Mouse (Mus musculus) right cerebral cortex, adult 2 months (tissue): ENCODE data around the gene Tmem171.

ENCODE experiments used
- DNase-seq, 2 experiments: peaks; one replicate each; pipeline ENCODE4 v3.0.0; 2021 to 2022; ENCODE audit warnings: low spot score in 2 of 2

Tmem171 gene

DNA sequence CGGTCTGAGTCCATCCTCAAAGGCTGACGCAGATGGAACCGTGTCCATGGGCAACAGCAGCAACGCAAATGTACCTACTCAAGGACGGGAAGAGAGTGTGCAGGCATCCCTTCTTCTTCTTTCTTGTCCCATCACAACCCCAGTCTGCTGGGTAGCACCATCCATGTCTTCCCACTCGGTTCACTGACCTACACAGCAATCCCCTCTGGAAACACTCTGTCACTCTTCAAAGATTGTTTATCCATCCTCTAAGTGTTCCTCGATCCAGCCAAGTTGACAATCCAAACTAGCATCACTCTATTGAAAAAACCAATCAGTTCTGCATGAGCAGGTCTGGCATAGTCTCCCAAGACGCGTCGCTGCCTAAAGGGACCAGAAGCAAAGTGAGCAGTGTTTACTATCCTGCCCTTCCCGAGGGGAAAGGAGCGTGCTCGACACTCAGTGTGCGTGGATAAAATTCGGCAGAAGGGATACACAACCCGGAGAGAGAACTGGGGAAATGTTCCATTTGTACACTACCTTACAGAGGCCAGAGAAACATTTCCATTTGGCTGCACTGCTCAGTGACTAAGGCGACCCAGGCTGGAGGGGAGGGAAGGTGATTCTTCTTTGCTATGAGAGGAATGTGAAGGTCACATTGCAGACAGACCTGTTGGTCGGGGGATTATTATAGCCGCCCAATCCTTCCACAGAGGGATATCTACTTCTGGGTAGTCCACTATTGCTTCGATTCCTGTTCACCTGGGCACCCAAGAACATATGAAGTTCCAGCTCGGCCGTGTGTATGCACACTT, 46.7 kb downstream of the Tmem171 start:
- no peak for DNase-seq

DNA sequence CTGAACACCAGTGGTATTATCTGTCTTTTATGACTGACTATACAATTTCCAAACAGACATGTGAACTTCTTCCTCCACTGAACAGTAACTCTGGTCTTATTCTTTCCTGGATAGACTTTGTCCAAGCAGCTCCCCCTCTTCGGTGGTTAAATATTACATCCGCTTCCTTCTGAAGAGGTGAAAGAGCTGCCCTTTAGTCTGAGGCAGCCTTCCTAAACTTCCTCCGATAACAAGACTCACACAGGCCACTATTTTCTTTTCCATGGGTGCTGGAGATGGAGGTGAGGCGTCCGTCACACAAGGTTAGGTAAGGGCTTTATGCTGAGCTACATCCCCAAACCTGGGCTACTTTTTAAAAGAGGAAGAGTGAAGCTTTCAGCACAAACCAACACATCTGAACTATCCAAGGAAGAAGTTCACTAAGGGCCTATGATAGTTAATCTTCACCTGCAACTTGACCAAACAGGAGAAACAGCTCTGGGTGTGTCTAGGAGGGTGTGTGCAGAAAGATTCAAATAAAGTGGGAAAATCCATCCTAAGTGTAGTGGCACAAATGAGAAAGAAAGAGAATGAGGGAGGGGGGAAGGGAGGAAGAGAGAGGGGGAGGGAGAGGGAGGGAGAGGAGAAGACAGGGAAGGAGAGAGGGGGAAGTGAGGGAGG, 56.0 kb downstream of the Tmem171 start:
- DNase-seq = no peak

DNA sequence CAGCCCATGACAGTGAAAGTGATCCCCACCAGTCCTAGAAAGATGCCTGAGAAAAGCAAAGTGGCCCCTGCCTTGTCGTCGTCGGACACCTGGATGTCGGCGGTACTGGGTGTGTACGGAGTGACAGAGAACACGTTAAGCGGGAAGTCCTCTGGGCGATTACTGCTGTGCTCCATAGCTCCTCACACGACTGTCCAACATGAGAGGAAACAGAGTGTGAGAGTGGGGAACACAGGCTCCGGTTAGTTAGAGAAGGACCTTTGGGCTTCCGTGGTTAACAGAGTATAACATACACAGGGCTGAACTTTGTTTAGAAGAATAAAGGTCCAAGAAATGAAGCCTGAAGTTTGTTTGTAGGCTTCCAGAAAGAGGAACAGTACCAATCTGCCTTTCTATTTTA, 57.5 kb downstream of the Tmem171 start, which contains the start of gene Tmem174:
Gene Tmem174, minus strand, starts transcription at position 266 of the 400 bp plus-strand sequence.
- DNase-seq = no peak

DNA sequence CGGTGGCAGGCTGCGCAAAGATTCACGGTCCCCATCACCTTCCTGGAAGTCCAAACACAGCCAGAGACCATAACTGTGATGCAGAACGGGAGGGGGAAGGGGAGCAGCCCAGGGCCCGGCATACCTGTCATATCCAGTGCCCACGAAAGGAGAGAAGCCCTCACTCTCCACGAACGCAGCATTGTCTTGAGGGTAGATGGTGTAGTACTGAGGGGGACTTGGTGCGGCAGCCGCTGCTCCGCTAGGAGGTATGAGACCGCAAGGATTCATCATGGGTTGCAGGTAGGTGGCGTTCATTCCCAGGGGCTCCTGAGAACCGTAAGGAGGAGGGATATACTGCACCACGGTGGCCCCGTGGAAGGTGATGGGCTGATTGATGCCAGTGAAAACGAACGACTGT, 58.1 kb downstream of the Tmem171 start:
- no peak for DNase-seq
